9 mouse cellular contexts compared by ENCODE assay signal in the genomic region with DNA sequence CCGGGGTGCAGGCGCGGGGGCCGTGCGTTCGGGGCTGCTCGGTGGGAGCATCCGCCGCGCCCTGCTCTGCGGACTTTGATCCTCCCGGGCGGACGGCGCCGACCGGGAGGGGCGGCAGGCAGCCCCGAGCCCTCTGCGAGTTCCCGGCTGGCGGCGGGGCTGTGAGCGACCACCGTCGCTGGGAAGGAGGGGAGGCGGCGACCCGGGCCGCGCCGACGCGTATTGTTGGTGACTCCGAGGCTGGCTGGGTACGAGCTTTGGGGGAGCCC. TPM values are rescaled to one million over a fixed set of nuclear protein-coding genes. Genes with fewer than 3 reads are reported as not detected.
A peak's percentile ranks its signal among the peaks of the same experiment; 100 is the strongest.
DNase-seq lines count a peak whose midpoint lies in the region; ATAC-seq and TF ChIP-seq lines count a peak whose summit lies in the region.
"Had no signal": no experiment of that assay in that cellular context is flagged by ENCODE, and none has a peak within 500 bp of the region (broad histone marks: within the 10 kb centered on the region; RNA-seq: fewer than 3 reads in every experiment).

No protein-coding gene starts in this region.

- WGBS in heart, embryonic 13.5 days = under 1% methylated on average over 25 of the region's 36 CpGs
- 0% methylated on average over 13 of the region's 36 CpGs for WGBS in hindbrain, embryonic 11.5 days
- under 1% methylated on average over 36 of the region's 36 CpGs for WGBS in midbrain, embryonic 13.5 days

- intact Hi-C loops in heart, postnatal 14 days (cut with DNase I) = loop anchor here (5.0 kb wide), 2 partner anchors 115 to 360 kb away; no protein-coding TSS in a partner anchor

- peak overlapping the region; percentile 96 for H3K27ac ChIP-seq in heart, embryonic 13.5 days (replicated peaks)
- peak overlapping the region; percentile 54 for H3K27ac ChIP-seq in hindbrain, embryonic 11.5 days (ENCODE audit: low read depth, low read length)
- H3K27ac ChIP-seq in midbrain, embryonic 13.5 days = peak overlapping the region; percentile 51; the same call in 1 of the 2 replicates

- H3K36me3 ChIP-seq in heart, embryonic 13.5 days = no peaks in the 10 kb centered on the region
- peaks cover 15% of the 10 kb centered on the region for H3K36me3 ChIP-seq in G1E (replicated peaks)
- H3K36me3 ChIP-seq in hindbrain, embryonic 11.5 days (ENCODE audit: control insufficient read depth, insufficient read depth, low read length) = no peaks in the 10 kb centered on the region
- H3K36me3 ChIP-seq in midbrain, embryonic 13.5 days = no peaks in the 10 kb centered on the region

- H3K27me3 ChIP-seq in heart, embryonic 13.5 days (replicated peaks) = no peaks in the 10 kb centered on the region
- no peaks in the 10 kb centered on the region for H3K27me3 ChIP-seq in G1E (ENCODE audit: insufficient read depth, low read length)
- peaks cover 10% of the 10 kb centered on the region; the same call in 1 of the 2 replicates for H3K27me3 ChIP-seq in hindbrain, embryonic 11.5 days (ENCODE audit: control insufficient read depth, insufficient read depth, low read length)
- H3K27me3 ChIP-seq in midbrain, embryonic 13.5 days = peaks cover 81% of the 10 kb centered on the region
- H3K27me3 ChIP-seq: Patski had no signal

- no peak for DNase-seq in heart, postnatal 14 days
- no peak for DNase-seq in G1E (ENCODE audit: low spot score)
- DNase-seq in hindbrain, embryonic 11.5 days (ENCODE audit: low spot score) = no peak
- no peak for DNase-seq in B cell, adult 2 months
- no peak for DNase-seq in layer of hippocampus, postnatal 25 days (ENCODE audit: extremely low spot score in 1 of 2, low spot score in 1 of 2)
- no peak for DNase-seq in kidney, postnatal 4 days

- no peaks in the 10 kb centered on the region for H3K9me3 ChIP-seq in heart, embryonic 13.5 days
- H3K9me3 ChIP-seq in G1E (replicated peaks) = no peaks in the 10 kb centered on the region
- H3K9me3 ChIP-seq in hindbrain, embryonic 11.5 days (ENCODE audit: control insufficient read depth, low read length) = no peaks in the 10 kb centered on the region
- H3K9me3 ChIP-seq in midbrain, embryonic 13.5 days = no peaks in the 10 kb centered on the region

- H3K4me1 ChIP-seq in heart, embryonic 13.5 days = peaks cover 49% of the 10 kb centered on the region
- H3K4me1 ChIP-seq in G1E (ENCODE audit: insufficient read depth, low read depth, low read length) = peaks cover 64% of the 10 kb centered on the region
- H3K4me1 ChIP-seq in hindbrain, embryonic 11.5 days (replicated peaks; ENCODE audit: control insufficient read depth, insufficient read depth, low read length) = peaks cover 6% of the 10 kb centered on the region; the same call in 1 of the 2 replicates
- peaks cover 50% of the 10 kb centered on the region for H3K4me1 ChIP-seq in midbrain, embryonic 13.5 days (replicated peaks)

- TF ChIP-seq CTCF in G1E (IDR thresholded peaks at IDR 0.05; ENCODE audit: low read depth, low read length) = no peak

- ATAC-seq in heart, embryonic 13.5 days (ENCODE audit: extremely low read depth, insufficient number of reproducible peaks, low FRiP score, low TSS enrichment) = 0 out of 2 replicates have a peak, but pooled peaks have one; percentile 19
- no peak for ATAC-seq in G1E (ENCODE audit: extremely low read depth, insufficient number of reproducible peaks, low FRiP score, poor library complexity, severe bottlenecking)
- ATAC-seq in hindbrain, embryonic 11.5 days (ENCODE audit: low FRiP score) = no peak; the same call in 1 of the 2 replicates
- peak; percentile 46; the same call in 1 of the 2 replicates for ATAC-seq in midbrain, embryonic 13.5 days

- H3K9ac ChIP-seq in heart, embryonic 13.5 days = peak overlapping the region; percentile 97
- H3K9ac ChIP-seq in hindbrain, embryonic 11.5 days (ENCODE audit: low read depth, low read length) = peak overlapping the region; percentile 64
- H3K9ac ChIP-seq in midbrain, embryonic 13.5 days (replicated peaks) = peak overlapping the region; percentile 62

- H3K4me3 ChIP-seq in heart, embryonic 13.5 days = peak overlapping the region; percentile 90
- H3K4me3 ChIP-seq in G1E (ENCODE audit: low read depth, low read length) = peak overlapping the region; percentile 97
- H3K4me3 ChIP-seq in hindbrain, embryonic 11.5 days (ENCODE audit: low read depth, low read length) = peak overlapping the region; percentile 79
- peak overlapping the region; percentile 64 for H3K4me3 ChIP-seq in midbrain, embryonic 13.5 days (replicated peaks)

- peak overlapping the region; percentile 99 for H3K4me2 ChIP-seq in heart, embryonic 13.5 days
- peak overlapping the region; percentile 95 for H3K4me2 ChIP-seq in hindbrain, embryonic 11.5 days (replicated peaks; ENCODE audit: low read depth, low read length)
- peak overlapping the region; percentile 96 for H3K4me2 ChIP-seq in midbrain, embryonic 13.5 days (replicated peaks)

RNA-seq across cellular contexts. Expression of gene Rreb1, which starts 48.7 kb away (rescaled TPM):
- 9.4 and 11.0 TPM in 2 replicates for polyA plus RNA-seq in heart, embryonic 13.5 days (2015; fragmentation: Nextera tagmentation; extraction: Ambion mirVana)
- 10 to 100 TPM; 50.4 to 54.5 TPM for total RNA-seq in heart, postnatal 14 days (2021)
- total RNA-seq in G1E (2014; fragmentation: Nextera tagmentation) = 106 and 122 TPM in 2 replicates
- total RNA-seq in G1E (2017) = 16.8 and 16.9 TPM in 2 replicates
- 81.6 and 87.2 TPM in 2 replicates for polyA plus RNA-seq in G1E (2012)
- 6.3 and 7.0 TPM in 2 replicates for polyA plus RNA-seq in hindbrain, embryonic 11.5 days (2014; fragmentation: Nextera tagmentation; extraction: Ambion mirVana)
- polyA plus RNA-seq in midbrain, embryonic 13.5 days (2015; fragmentation: Nextera tagmentation; extraction: Ambion mirVana) = 2.5 and 2.7 TPM in 2 replicates
- total RNA-seq in layer of hippocampus, postnatal 25 days (2021) = 10 to 100 TPM; 41.9 to 61.8 TPM

Comparison
In these comparisons a context has a peak if more than half of its experiments do, and no peak if none do; other contexts are left out.
1. ATAC-seq: peak in heart, embryonic 13.5 days (single experiment) and midbrain, embryonic 13.5 days (single experiment); none in G1E (single experiment) and hindbrain, embryonic 11.5 days (single experiment).
2. Peak in every context shown above with its lines, with median percentiles within 50 percentile points of each other: H3K27ac ChIP-seq, H3K4me2 ChIP-seq, H3K4me3 ChIP-seq and H3K9ac ChIP-seq.